Mouse (Mus musculus): Measurements from ENCODE around the gene H2al1g. TPM values are rescaled to one million over a fixed set of nuclear protein-coding genes. Genes with fewer than 3 reads are reported as not detected.
"Not testable (repeated sequence)": the region's sequence is repeated elsewhere in the genome, so short reads cannot be mapped to it uniquely, and the experiment has no call there.

H2al1g gene
- total and polyA plus RNA-seq, 2 experiments from 2014 or later: not detected

DNA sequence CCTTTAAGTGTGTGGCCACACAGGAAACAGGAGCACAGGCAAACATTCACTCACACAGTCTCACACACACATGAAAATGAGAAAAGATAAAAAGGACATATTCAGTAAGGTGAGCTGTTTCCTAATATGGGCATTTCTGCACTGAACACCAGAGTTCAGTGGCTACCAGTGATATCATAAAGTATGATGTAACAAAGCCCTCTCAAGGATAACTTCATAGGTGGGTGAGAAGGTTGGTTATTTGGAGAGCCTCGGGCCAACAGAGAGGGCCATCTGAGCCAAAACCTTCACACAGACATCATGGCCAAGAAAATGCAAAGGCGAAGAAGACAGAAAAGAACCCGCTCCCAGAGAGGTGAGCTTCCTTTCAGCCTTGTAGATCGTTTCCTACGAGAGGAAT is 6.3 kb downstream of the H2al1g start, which contains the start of gene H2al1i:
Gene H2al1i, plus strand, starts transcription at position 301 of the 400 bp plus-strand sequence.
- not testable (repeated sequence) for H3K27ac ChIP-seq (ENCODE audit: low read depth); ATAC-seq (ENCODE audit: insufficient read depth, low read depth); H3K4me3 ChIP-seq (ENCODE audit: low read depth, low read length); H3K4me1 ChIP-seq (ENCODE audit: control insufficient read depth, insufficient read depth); H3K9me3 ChIP-seq (replicated peaks; ENCODE audit: control insufficient read depth, low read length); DNase-seq (ENCODE audit: low spot score); H3K9ac ChIP-seq (replicated peaks; ENCODE audit: low read depth, low read length); H3K27me3 ChIP-seq (ENCODE audit: control insufficient read depth, insufficient read depth, low read length); H3K36me3 ChIP-seq (replicated peaks; ENCODE audit: control insufficient read depth, insufficient read depth, low read length); H3K4me2 ChIP-seq (ENCODE audit: low read depth, low read length)
- 76% methylated on average over 3 of the region's 5 CpGs for WGBS

DNA sequence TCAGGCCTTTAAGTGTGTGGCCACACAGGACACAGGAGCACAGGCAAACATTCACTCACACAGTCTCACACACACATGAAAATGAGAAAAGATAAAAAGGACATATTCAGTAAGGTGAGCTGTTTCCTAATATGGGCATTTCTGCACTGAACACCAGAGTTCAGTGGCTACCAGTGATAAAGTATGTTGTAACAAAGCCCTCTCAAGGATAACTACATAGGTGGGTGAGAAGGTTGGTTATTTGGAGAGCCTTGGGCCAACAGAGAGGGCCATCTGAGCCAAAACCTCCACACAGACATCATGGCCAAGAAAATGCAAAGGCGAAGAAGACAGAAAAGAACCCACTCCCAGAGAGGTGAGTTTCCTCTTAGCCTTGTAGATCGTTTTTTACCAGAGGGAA is 9.5 kb downstream of the H2al1g start, which contains the start of gene H2al1j:
Gene H2al1j, plus strand, starts transcription at position 301 of the 400 bp plus-strand sequence.
- not testable (repeated sequence) for H3K4me1 ChIP-seq (ENCODE audit: control insufficient read depth, insufficient read depth); H3K27ac ChIP-seq (ENCODE audit: low read depth); DNase-seq (ENCODE audit: low spot score); H3K36me3 ChIP-seq (replicated peaks; ENCODE audit: control insufficient read depth, insufficient read depth, low read length); H3K4me2 ChIP-seq (ENCODE audit: low read depth, low read length); H3K9me3 ChIP-seq (replicated peaks; ENCODE audit: control insufficient read depth, low read length); H3K27me3 ChIP-seq (ENCODE audit: control insufficient read depth, insufficient read depth, low read length); H3K4me3 ChIP-seq (ENCODE audit: low read depth, low read length); H3K9ac ChIP-seq (replicated peaks; ENCODE audit: low read depth, low read length); ATAC-seq (ENCODE audit: insufficient read depth, low read depth)
- 86% methylated on average over 2 of the region's 2 CpGs for WGBS

DNA sequence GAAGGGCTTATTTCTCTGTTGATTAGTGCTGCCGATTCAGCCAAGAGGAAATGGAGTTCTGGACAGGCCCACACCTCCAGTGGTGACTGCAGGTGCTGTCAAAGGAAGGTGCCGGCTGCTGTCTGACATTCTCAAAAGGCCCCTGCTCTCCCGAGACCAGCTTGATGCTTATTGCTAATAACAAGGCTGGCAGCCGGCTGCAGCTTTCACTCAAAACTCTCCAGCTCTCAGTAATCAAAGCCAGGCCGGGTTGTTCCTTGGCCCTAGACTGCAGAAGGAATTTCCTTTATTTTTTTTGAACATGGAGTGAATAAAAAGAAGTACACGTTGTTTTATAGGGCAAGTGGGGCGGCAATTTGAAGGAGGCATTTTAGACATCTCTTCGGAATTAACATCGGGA is 27.7 kb downstream of the H2al1g start:
- DNase-seq (ENCODE audit: low spot score): no peak
- Histone ChIP-seq H3K4me3 (ENCODE audit: low read depth, low read length) (no peak overlapping the region), H3K36me3 (replicated peaks; ENCODE audit: control insufficient read depth, insufficient read depth, low read length) (no peaks in the 10 kb centered on the region), H3K4me2 (ENCODE audit: low read depth, low read length) (no peak overlapping the region), H3K9ac (replicated peaks; ENCODE audit: low read depth, low read length) (no peak overlapping the region), H3K27ac (ENCODE audit: low read depth) (no peak overlapping the region), H3K9me3 (replicated peaks; ENCODE audit: control insufficient read depth, low read length) (no peaks in the 10 kb centered on the region), H3K4me1 (ENCODE audit: control insufficient read depth, insufficient read depth) (no peaks in the 10 kb centered on the region), H3K27me3 (ENCODE audit: control insufficient read depth, insufficient read depth, low read length) (no peaks in the 10 kb centered on the region)
- ATAC-seq (ENCODE audit: insufficient read depth, low read depth): no peak
- WGBS: 57% methylated on average over 9 of the region's 9 CpGs
- TF ChIP-seq CTCF (IDR thresholded peaks at IDR 0.05; ENCODE audit: low read depth) (no peak), EP300 (IDR thresholded peaks at IDR 0.05; ENCODE audit: low read depth) (no peak)

DNA sequence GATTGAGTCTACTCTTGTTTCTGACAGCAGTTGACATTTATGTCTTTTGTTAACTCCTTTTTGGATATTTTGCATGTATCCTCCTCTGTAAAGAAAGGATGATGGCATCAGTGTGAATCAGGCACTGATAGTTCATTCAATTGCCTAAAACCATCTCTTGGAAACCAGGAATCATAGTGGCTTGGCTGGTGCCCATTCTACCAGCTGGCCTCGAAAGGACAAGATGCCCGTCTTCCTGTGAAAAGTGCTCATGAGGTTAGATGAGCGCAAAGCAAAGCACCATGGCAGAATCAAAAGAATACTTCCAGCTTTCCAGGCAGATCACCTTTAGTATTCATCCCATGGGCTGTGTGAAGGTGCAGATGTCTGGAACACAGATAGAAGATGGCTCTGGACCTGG is 28.7 kb downstream of the H2al1g start:
- Histone ChIP-seq H3K4me2 (ENCODE audit: low read depth, low read length) (no peak overlapping the region), H3K9me3 (replicated peaks; ENCODE audit: control insufficient read depth, low read length) (no peaks in the 10 kb centered on the region), H3K4me3 (ENCODE audit: low read depth, low read length) (no peak overlapping the region), H3K4me1 (ENCODE audit: control insufficient read depth, insufficient read depth) (no peaks in the 10 kb centered on the region), H3K27ac (ENCODE audit: low read depth) (no peak overlapping the region), H3K9ac (replicated peaks; ENCODE audit: low read depth, low read length) (no peak overlapping the region), H3K27me3 (ENCODE audit: control insufficient read depth, insufficient read depth, low read length) (no peaks in the 10 kb centered on the region), H3K36me3 (replicated peaks; ENCODE audit: control insufficient read depth, insufficient read depth, low read length) (no peaks in the 10 kb centered on the region)
- TF ChIP-seq EP300 (IDR thresholded peaks at IDR 0.05; ENCODE audit: low read depth) (no peak), CTCF (IDR thresholded peaks at IDR 0.05; ENCODE audit: low read depth) (no peak)
- DNase-seq (ENCODE audit: low spot score): no peak
- no peak for ATAC-seq (ENCODE audit: insufficient read depth, low read depth)
- WGBS: 85% methylated on average over 3 of the region's 3 CpGs

DNA sequence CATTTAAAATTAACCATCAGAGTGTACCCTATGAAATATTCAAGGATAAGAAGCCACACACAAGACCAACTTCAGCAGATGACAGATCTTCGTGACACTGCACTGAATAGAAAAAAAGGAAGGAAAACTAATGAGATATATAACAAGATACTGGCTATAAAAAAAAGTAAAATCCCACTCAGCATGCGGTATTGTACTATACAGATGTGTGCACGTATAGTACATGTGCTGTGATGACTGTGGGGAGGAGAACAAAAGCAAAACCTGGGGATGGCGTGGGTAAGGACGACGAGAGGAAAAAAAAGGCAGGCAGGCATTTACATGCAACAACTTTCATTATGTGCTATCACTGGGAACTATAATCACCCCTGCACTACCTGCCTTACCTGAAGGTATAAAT is 42.8 kb downstream of the H2al1g start:
- TF ChIP-seq CTCF (IDR thresholded peaks at IDR 0.05; ENCODE audit: low read depth): no peak
- no peak for TF ChIP-seq EP300 (IDR thresholded peaks at IDR 0.05; ENCODE audit: low read depth)

DNA sequence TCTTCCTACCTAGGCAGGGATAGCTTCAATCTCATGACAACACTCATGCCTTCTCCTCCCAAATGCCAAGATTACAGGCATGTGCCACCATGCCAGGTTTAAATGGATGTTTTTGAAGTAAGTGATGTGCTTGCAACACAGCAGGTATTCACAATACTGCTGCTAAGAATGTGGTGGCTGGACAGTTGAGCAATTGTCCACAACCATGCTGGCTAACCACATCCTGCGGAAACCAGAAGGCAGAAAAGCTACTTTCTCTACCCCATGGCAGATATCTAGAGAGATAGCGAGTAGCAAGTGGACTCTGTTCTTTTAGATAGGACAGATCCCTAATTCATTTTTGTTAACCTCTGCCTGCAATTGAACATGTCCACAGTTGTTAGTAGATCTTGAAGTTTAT is 43.2 kb downstream of the H2al1g start:
- ATAC-seq (ENCODE audit: insufficient read depth, low read depth) (no peak), DNase-seq (ENCODE audit: low spot score) (no peak)
- Histone ChIP-seq H3K4me1 (ENCODE audit: control insufficient read depth, insufficient read depth) (no peaks in the 10 kb centered on the region), H3K27ac (ENCODE audit: low read depth) (no peak overlapping the region), H3K9ac (replicated peaks; ENCODE audit: low read depth, low read length) (no peak overlapping the region), H3K4me3 (ENCODE audit: low read depth, low read length) (no peak overlapping the region), H3K4me2 (ENCODE audit: low read depth, low read length) (no peak overlapping the region), H3K9me3 (replicated peaks; ENCODE audit: control insufficient read depth, low read length) (no peaks in the 10 kb centered on the region), H3K27me3 (ENCODE audit: control insufficient read depth, insufficient read depth, low read length) (no peaks in the 10 kb centered on the region), H3K36me3 (replicated peaks; ENCODE audit: control insufficient read depth, insufficient read depth, low read length) (no peaks in the 10 kb centered on the region)
- 66% methylated on average over 2 of the region's 2 CpGs for WGBS
- TF ChIP-seq CTCF (IDR thresholded peaks at IDR 0.05; ENCODE audit: low read depth) (no peak), EP300 (IDR thresholded peaks at IDR 0.05; ENCODE audit: low read depth) (no peak)

More for the DNA sequence above, 42.8 kb downstream of the H2al1g start:
- H3K9ac ChIP-seq (replicated peaks; ENCODE audit: low read depth, low read length): no peak overlapping the region
- no peaks in the 10 kb centered on the region for H3K9me3 ChIP-seq (replicated peaks; ENCODE audit: control insufficient read depth, low read length)
- no peak overlapping the region for H3K4me3 ChIP-seq (ENCODE audit: low read depth, low read length)
- DNase-seq (ENCODE audit: low spot score): no peak
- no peak for ATAC-seq (ENCODE audit: insufficient read depth, low read depth)
- H3K4me2 ChIP-seq (ENCODE audit: low read depth, low read length): no peak overlapping the region
- no peaks in the 10 kb centered on the region for H3K4me1 ChIP-seq (ENCODE audit: control insufficient read depth, insufficient read depth)
- WGBS: 70% methylated on average over 6 of the region's 6 CpGs
- no peaks in the 10 kb centered on the region for H3K27me3 ChIP-seq (ENCODE audit: control insufficient read depth, insufficient read depth, low read length)
- no peaks in the 10 kb centered on the region for H3K36me3 ChIP-seq (replicated peaks; ENCODE audit: control insufficient read depth, insufficient read depth, low read length)
- no peak overlapping the region for H3K27ac ChIP-seq (ENCODE audit: low read depth)
